Mouse (Mus musculus): ENCODE data around the gene Phf6. TPM values are rescaled to one million over a fixed set of nuclear protein-coding genes. Genes with fewer than 3 reads are reported as not detected.
"Not testable (repeated sequence)": the region's sequence is repeated elsewhere in the genome, so short reads cannot be mapped to it uniquely, and the experiment has no call there.

Gene Phf6
- polyA plus RNA-seq, 1 experiment from 2014 or later: 70.8 TPM

GRCm38 (mm10) chrX:52934496-52934895 lies 22.4 kb downstream of the Phf6 start:
- DNase-seq (ENCODE audit: low spot score): no peak
- no peak overlapping the region for H3K4me3 ChIP-seq
- 72% methylated on average over 2 of the region's 2 CpGs for WGBS
- no peaks in the 10 kb centered on the region for H3K4me1 ChIP-seq (replicated peaks)
- H3K9me3 ChIP-seq: no peaks in the 10 kb centered on the region
- H3K27me3 ChIP-seq (ENCODE audit: insufficient read depth, poor library complexity, severe bottlenecking): no peaks in the 10 kb centered on the region
- H3K27ac ChIP-seq: no peak overlapping the region
- H3K36me3 ChIP-seq: peaks cover 42% of the 10 kb centered on the region

- Histone ChIP-seq H3K27me3 (ENCODE audit: insufficient read depth, poor library complexity, severe bottlenecking) (no peaks in the 10 kb centered on the region), H3K4me1 (replicated peaks) (no peaks in the 10 kb centered on the region), H3K36me3 (peaks cover 82% of the 10 kb centered on the region), H3K27ac (no peak overlapping the region), H3K9me3 (no peaks in the 10 kb centered on the region), H3K4me3 (no peak overlapping the region)
- 88% methylated on average over 5 of the region's 5 CpGs for WGBS
- no peak for DNase-seq (ENCODE audit: low spot score)
These were observed 33.4 kb downstream of the Phf6 start for GRCm38 (mm10) chrX:52945509-52945908.

- no peak for DNase-seq (ENCODE audit: low spot score)
- 69% methylated on average over 2 of the region's 2 CpGs for WGBS
- no peak overlapping the region for H3K4me3 ChIP-seq
- no peaks in the 10 kb centered on the region for H3K4me1 ChIP-seq (replicated peaks)
- no peak overlapping the region for H3K27ac ChIP-seq
- H3K9me3 ChIP-seq: no peaks in the 10 kb centered on the region
- no peaks in the 10 kb centered on the region for H3K27me3 ChIP-seq (ENCODE audit: insufficient read depth, poor library complexity, severe bottlenecking)
- H3K36me3 ChIP-seq: peaks cover 89% of the 10 kb centered on the region
These were observed 37.6 kb downstream of the Phf6 start for GRCm38 (mm10) chrX:52949713-52950112.

- DNase-seq (ENCODE audit: low spot score): no peak
- Histone ChIP-seq H3K4me3 (no peak overlapping the region), H3K9me3 (no peaks in the 10 kb centered on the region), H3K27me3 (ENCODE audit: insufficient read depth, poor library complexity, severe bottlenecking) (no peaks in the 10 kb centered on the region), H3K4me1 (replicated peaks) (no peaks in the 10 kb centered on the region; the same call in 1 of the 2 replicates), H3K27ac (no peak overlapping the region), H3K36me3 (peaks cover 35% of the 10 kb centered on the region)
- 90% methylated on average over 4 of the region's 4 CpGs for WGBS
These were observed 44.9 kb downstream of the Phf6 start for GRCm38 (mm10) chrX:52956942-52957341.

GRCm38 (mm10) chrX:52961559-52962110 lies 49.6 kb downstream of the Phf6 start:
- WGBS: 68% methylated on average over 5 of the region's 5 CpGs
- Histone ChIP-seq H3K36me3 (no peaks in the 10 kb centered on the region), H3K4me3 (no peak overlapping the region), H3K27me3 (ENCODE audit: insufficient read depth, poor library complexity, severe bottlenecking) (no peaks in the 10 kb centered on the region), H3K9me3 (no peaks in the 10 kb centered on the region), H3K4me1 (replicated peaks) (no peaks in the 10 kb centered on the region; the same call in 1 of the 2 replicates), H3K27ac (no peak overlapping the region)
- no peak for DNase-seq (ENCODE audit: low spot score)

GRCm38 (mm10) chrX:52965149-52965548 lies 53.1 kb downstream of the Phf6 start:
- Histone ChIP-seq H3K36me3 (no peaks in the 10 kb centered on the region), H3K4me3 (no peak overlapping the region), H3K27me3 (ENCODE audit: insufficient read depth, poor library complexity, severe bottlenecking) (no peaks in the 10 kb centered on the region), H3K9me3 (no peaks in the 10 kb centered on the region), H3K4me1 (replicated peaks) (no peaks in the 10 kb centered on the region; the same call in 1 of the 2 replicates), H3K27ac (no peak overlapping the region)
- no peak for DNase-seq (ENCODE audit: low spot score)
- WGBS: 91% methylated on average over 2 of the region's 2 CpGs

GRCm38 (mm10) chrX:52971211-52972006 lies 59.3 kb downstream of the Phf6 start:
- no peak for DNase-seq (ENCODE audit: low spot score)
- H3K27me3 ChIP-seq (ENCODE audit: insufficient read depth, poor library complexity, severe bottlenecking): no peaks in the 10 kb centered on the region
- no peaks in the 10 kb centered on the region for H3K4me1 ChIP-seq (replicated peaks)
- 71% methylated on average over 3 of the region's 3 CpGs for WGBS
- H3K36me3 ChIP-seq: no peaks in the 10 kb centered on the region
- H3K9me3 ChIP-seq: no peaks in the 10 kb centered on the region
- H3K27ac ChIP-seq: no peak overlapping the region
- no peak overlapping the region for H3K4me3 ChIP-seq

- no peaks in the 10 kb centered on the region for H3K36me3 ChIP-seq
- DNase-seq (ENCODE audit: low spot score): no peak
- H3K27me3 ChIP-seq (ENCODE audit: insufficient read depth, poor library complexity, severe bottlenecking): no peaks in the 10 kb centered on the region
- H3K9me3 ChIP-seq: no peaks in the 10 kb centered on the region
- H3K4me3 ChIP-seq: no peak overlapping the region
- 67% methylated on average over 1 of the region's 1 CpGs for WGBS
- H3K4me1 ChIP-seq (replicated peaks): no peaks in the 10 kb centered on the region
- H3K27ac ChIP-seq: no peak overlapping the region
These were observed 60.1 kb downstream of the Phf6 start for GRCm38 (mm10) chrX:52972129-52972528.

- Histone ChIP-seq H3K4me3 (no peak overlapping the region), H3K9me3 (no peaks in the 10 kb centered on the region), H3K27ac (no peak overlapping the region), H3K36me3 (no peaks in the 10 kb centered on the region), H3K4me1 (replicated peaks) (no peaks in the 10 kb centered on the region), H3K27me3 (ENCODE audit: insufficient read depth, poor library complexity, severe bottlenecking) (no peaks in the 10 kb centered on the region)
- DNase-seq (ENCODE audit: low spot score): no peak
- WGBS: 87% methylated on average over 1 of the region's 1 CpGs
These were observed 60.6 kb downstream of the Phf6 start for GRCm38 (mm10) chrX:52972680-52973079.

GRCm38 (mm10) chrX:52978576-52978975 lies 66.5 kb downstream of the Phf6 start:
- H3K4me3 ChIP-seq: no peak overlapping the region
- DNase-seq (ENCODE audit: low spot score): no peak
- H3K27ac ChIP-seq: no peak overlapping the region
- 54% methylated on average over 1 of the region's 1 CpGs for WGBS
- H3K9me3 ChIP-seq: no peaks in the 10 kb centered on the region
- no peaks in the 10 kb centered on the region for H3K36me3 ChIP-seq
- no peaks in the 10 kb centered on the region for H3K27me3 ChIP-seq (ENCODE audit: insufficient read depth, poor library complexity, severe bottlenecking)
- H3K4me1 ChIP-seq (replicated peaks): no peaks in the 10 kb centered on the region

- Histone ChIP-seq H3K9me3 (no peaks in the 10 kb centered on the region), H3K27ac (no peak overlapping the region), H3K4me1 (replicated peaks) (no peaks in the 10 kb centered on the region), H3K27me3 (ENCODE audit: insufficient read depth, poor library complexity, severe bottlenecking) (no peaks in the 10 kb centered on the region), H3K4me3 (no peak overlapping the region), H3K36me3 (no peaks in the 10 kb centered on the region)
- 84% methylated on average over 3 of the region's 3 CpGs for WGBS
- no peak for DNase-seq (ENCODE audit: low spot score)
These were observed 69.3 kb downstream of the Phf6 start for GRCm38 (mm10) chrX:52981378-52981777.

GRCm38 (mm10) chrX:52987905-52988783 lies 76.1 kb downstream of the Phf6 start, which contains the start of gene Hprt:
Gene Hprt, plus strand, starts transcription at chrX:52988137.
- H3K4me1 ChIP-seq (replicated peaks): peaks cover 9% of the 10 kb centered on the region; the same call in 1 of the 2 replicates
- H3K27ac ChIP-seq: peak within 1 kb of the TSS; percentile 92
- DNase-seq (ENCODE audit: low spot score): peak; percentile 84
- no peaks in the 10 kb centered on the region for H3K27me3 ChIP-seq (ENCODE audit: insufficient read depth, poor library complexity, severe bottlenecking)
- peak within 1 kb of the TSS; percentile 70 for H3K4me3 ChIP-seq
- 16% methylated on average over 72 of the region's 72 CpGs for WGBS
- no peaks in the 10 kb centered on the region for H3K36me3 ChIP-seq
- peaks cover 8% of the 10 kb centered on the region; the same call in 1 of the 2 replicates for H3K9me3 ChIP-seq

- H3K27ac ChIP-seq; H3K36me3 ChIP-seq; H3K4me3 ChIP-seq; DNase-seq (ENCODE audit: low spot score); H3K9me3 ChIP-seq; H3K4me1 ChIP-seq (replicated peaks); H3K27me3 ChIP-seq (ENCODE audit: insufficient read depth, poor library complexity, severe bottlenecking): not testable (repeated sequence)
- WGBS: 89% methylated on average over 5 of the region's 5 CpGs
These were observed 82.7 kb downstream of the Phf6 start for GRCm38 (mm10) chrX:52994726-52995125.

Measured in hindbrain, embryonic 10.5 days (tissue).